Mouse (Mus musculus) CH12.LX (cell line): ENCODE results near the gene Wnt4. TPM values are rescaled to one million over a fixed set of nuclear protein-coding genes. Genes with fewer than 3 reads are reported as not detected.

ENCODE experiments used
- DNase-seq: peaks from one replicate; pipeline ENCODE4 v3.0.0-alpha.2; 2013; ENCODE audit errors: extremely low read depth
- H3K27ac ChIP-seq: 2 replicates; pipeline ENCODE4 v1.5.1; 2012; ENCODE audit warnings: low read depth, mild to moderate bottlenecking, control low read depth, moderate library complexity; ENCODE audit not compliant: insufficient read depth
- H3K27me3 ChIP-seq: replicated peaks from 2 replicates; pipeline ENCODE3; 2012; ENCODE audit warnings: inconsistent platforms
- H3K36me3 ChIP-seq, 2 experiments: replicated peaks in 1 of 2; 2 replicates each; pipeline versions ENCODE3 to v1.6.1; 2012; ENCODE audit warnings: inconsistent platforms in 1 of 2, low read length in 1 of 2, mild to moderate bottlenecking in 1 of 2, mixed read lengths in 1 of 2, moderate library complexity in 1 of 2; ENCODE audit not compliant: control insufficient read depth in 1 of 2, insufficient read depth in 1 of 2
- H3K4me1 ChIP-seq, 2 experiments: 2 replicates each; pipeline ENCODE4 v1.6.1; 2012; ENCODE audit warnings: inconsistent platforms in 1 of 2, moderate library complexity in 1 of 2; ENCODE audit not compliant: insufficient read depth in 2 of 2, control insufficient read depth in 1 of 2
- H3K4me2 ChIP-seq: 2 replicates; pipeline ENCODE4 v1.6.1; 2012; ENCODE audit warnings: low read depth, mild to moderate bottlenecking, control low read depth; ENCODE audit not compliant: poor library complexity, insufficient read depth, severe bottlenecking
- H3K4me3 ChIP-seq, 3 experiments: fragments of 150-350 bp in 1 of 3; sonication (generic) in 1 of 3; replicated peaks in 1 of 3; 2 replicates each; pipeline versions ENCODE3 to v1.5.1; 2011 to 2012; ENCODE audit warnings: low read depth in 2 of 3, low read length in 2 of 3, mild to moderate bottlenecking in 2 of 3, moderate library complexity in 2 of 3, control low read depth in 1 of 3, improper control_type of control experiment in 1 of 3, inconsistent platforms in 1 of 3, mixed read lengths in 1 of 3; ENCODE audit not compliant: poor library complexity in 1 of 3
- H3K79me2 ChIP-seq: replicated peaks from 2 replicates; pipeline ENCODE4 v1.6.1; 2012; ENCODE audit warnings: mild to moderate bottlenecking, moderate library complexity; ENCODE audit not compliant: control insufficient read depth, poor library complexity, insufficient read depth, severe bottlenecking; ENCODE audit errors: extremely low read depth
- H3K9ac ChIP-seq: 2 replicates; pipeline ENCODE4 v1.6.1; 2012; ENCODE audit warnings: low read depth, mild to moderate bottlenecking, control low read depth, moderate library complexity; ENCODE audit not compliant: insufficient read depth
- H3K9me3 ChIP-seq: replicated peaks from 2 replicates; pipeline ENCODE3; 2012; ENCODE audit warnings: low read length, inconsistent platforms, mixed read lengths
- BHLHE40 ChIP-seq: IDR thresholded peaks from 2 replicates; pipeline ENCODE4 v1.6.1; 2011; ENCODE audit warnings: mild to moderate bottlenecking, low read depth, low read length, improper control_type of control experiment
- CHD2 ChIP-seq: IDR thresholded peaks from 2 replicates; pipeline ENCODE4 v1.6.1; 2011; ENCODE audit warnings: low read length, improper control_type of control experiment
- CTCF ChIP-seq, 2 experiments: IDR thresholded peaks in 1 of 2; conservative IDR thresholded peaks in 1 of 2; 2 replicates each; pipeline ENCODE4 v1.5.1; 2011 to 2012; ENCODE audit warnings: low read depth in 2 of 2, low read length in 2 of 2, improper control_type of control experiment in 1 of 2, inconsistent platforms in 1 of 2, mild to moderate bottlenecking in 1 of 2, moderate library complexity in 1 of 2
- E2F4 ChIP-seq: IDR thresholded peaks from 2 replicates; pipeline ENCODE4 v1.6.1; 2011; ENCODE audit warnings: low read depth, low read length, improper control_type of control experiment; ENCODE audit not compliant: insufficient replicate concordance
- HCFC1 ChIP-seq: IDR thresholded peaks from 2 replicates; pipeline ENCODE4 v1.6.1; 2012; ENCODE audit warnings: low read depth, mild to moderate bottlenecking, inconsistent platforms, low read length, improper control_type of control experiment
- IRF4 ChIP-seq: IDR thresholded peaks from 2 replicates; pipeline ENCODE4 v1.6.1; 2014; ENCODE audit warnings: low read depth, mild to moderate bottlenecking, inconsistent platforms, low read length, improper control_type of control experiment
- JUND ChIP-seq: conservative IDR thresholded peaks from 2 replicates; pipeline ENCODE4 v1.6.1; 2011; ENCODE audit warnings: low read depth, low read length, improper control_type of control experiment
- KAT2A ChIP-seq: IDR thresholded peaks from 2 replicates; pipeline ENCODE4 v1.6.1; 2012; ENCODE audit warnings: low read length, improper control_type of control experiment, inconsistent platforms; ENCODE audit not compliant: insufficient replicate concordance
- MEF2A ChIP-seq: IDR thresholded peaks from 2 replicates; pipeline ENCODE4 v1.6.1; 2014; ENCODE audit warnings: low read depth, mild to moderate bottlenecking, inconsistent platforms, low read length, improper control_type of control experiment, borderline replicate concordance
- MYC ChIP-seq: IDR thresholded peaks from 2 replicates; pipeline ENCODE4 v1.6.1; 2011; ENCODE audit warnings: low read depth, mild to moderate bottlenecking, improper control_type of control experiment, low read length
- NELFE ChIP-seq: IDR thresholded peaks from 2 replicates; pipeline ENCODE4 v1.6.1; 2011; ENCODE audit warnings: low read depth, low read length, improper control_type of control experiment
- NRF1 ChIP-seq: IDR thresholded peaks from 2 replicates; pipeline ENCODE4 v1.6.1; 2014; ENCODE audit warnings: low read depth, mild to moderate bottlenecking, inconsistent platforms, low read length, improper control_type of control experiment, moderate library complexity
- TCF12 ChIP-seq: IDR thresholded peaks from 2 replicates; pipeline ENCODE4 v1.6.1; 2014; ENCODE audit warnings: low read depth, mild to moderate bottlenecking, inconsistent platforms, low read length, improper control_type of control experiment
- UBTF ChIP-seq: IDR thresholded peaks from 2 replicates; pipeline ENCODE4 v1.6.1; 2012; ENCODE audit warnings: low read depth, mild to moderate bottlenecking, inconsistent platforms, low read length, improper control_type of control experiment, moderate library complexity
- ZKSCAN1 ChIP-seq: IDR thresholded peaks from 2 replicates; pipeline ENCODE4 v1.6.1; 2012; ENCODE audit warnings: low read depth, inconsistent platforms, low read length, improper control_type of control experiment, borderline replicate concordance
- ZNF384 ChIP-seq: IDR thresholded peaks from 2 replicates; pipeline ENCODE4 v1.6.1; 2012; ENCODE audit warnings: low read depth, low read length, improper control_type of control experiment, inconsistent platforms
- dilution Hi-C: fragments of 300-500 bp; cut with MboI; formaldehyde crosslinking; loops from 2 replicates; pipeline ENCODE4 v1.14.3; 2020; ENCODE audit warnings: low sequenced_read_pairs; ENCODE audit not compliant: extremely low pct_unique_long_range_greater_than_20kb, extremely low pct_ligation_motif_present
- in situ Hi-C: fragments of 300-500 bp; cut with MboI; formaldehyde crosslinking; loops from 3 replicates; pipeline ENCODE4 v1.14.3; 2019; ENCODE audit warnings: low sequenced_read_pairs, low pct_ligation_motif_present, low pct_unique_long_range_greater_than_20kb, mixed read lengths
- polyA plus RNA-seq: library from polyadenylated mRNA; unstranded; fragments of >175 nt; gene quantifications from 2 replicates; pipeline ENCODE4 v1.2.1, GENCODE M21; 2012; ENCODE audit warnings: low read depth; ENCODE audit not compliant: insufficient read length
- total RNA-seq, 2 experiments: library from RNA; depleted of rRNA; stranded (reverse); fragments of 300-350 nt in 1 of 2; fragments of >200 nt in 1 of 2; gene quantifications; 2 replicates each; pipeline ENCODE4 v1.2.3; 2012 to 2014

Gene Wnt4
- total and polyA plus RNA-seq, 3 experiments = not detected

DNA sequence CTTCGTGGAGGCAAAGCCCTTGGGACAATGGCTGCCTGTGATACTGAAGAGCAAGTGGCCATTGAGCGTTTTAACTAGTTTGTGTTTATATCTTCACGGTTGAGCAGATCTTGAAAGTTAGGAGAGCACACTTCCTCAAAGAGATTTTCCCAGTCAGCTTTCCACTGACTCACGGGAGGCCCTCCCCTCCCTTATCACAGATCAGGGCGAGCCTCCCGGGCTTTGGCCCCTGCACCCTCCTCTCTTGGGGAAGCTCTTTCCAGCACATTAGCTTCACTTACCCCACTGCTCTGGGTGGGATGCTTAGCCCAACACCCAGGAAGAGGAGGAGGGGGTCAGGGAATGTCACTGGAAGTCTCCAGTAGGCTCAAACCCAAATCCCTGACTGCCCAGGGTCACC lies 3.0 kb upstream of the Wnt4 start:
- H3K4me3 ChIP-seq = no peak overlapping the region
- H3K27me3 ChIP-seq = peaks cover 63% of the 10 kb centered on the region
- H3K4me2 ChIP-seq = no peak overlapping the region
- H3K36me3 ChIP-seq = no peaks in the 10 kb centered on the region
- peaks cover 8% of the 10 kb centered on the region for H3K9me3 ChIP-seq
- no peak overlapping the region for H3K9ac ChIP-seq
- TF ChIP-seq MEF2A (no peak), TCF12 (no peak), JUND (no peak), ZKSCAN1 (no peak)
- DNase-seq = no peak
- dilution Hi-C loops (no loop called here), in situ Hi-C loops (no loop called here)
- no peak overlapping the region for H3K27ac ChIP-seq
- H3K4me1 ChIP-seq = no peaks in the 10 kb centered on the region
- H3K79me2 ChIP-seq = no peaks in the 10 kb centered on the region

GRCm38 (mm10) chr4:137276443-137277165 lies 685 bp upstream of the Wnt4 start:
- dilution Hi-C loops (no loop called here), in situ Hi-C loops (no loop called here)
- TF ChIP-seq IRF4 (no peak), UBTF (no peak), MYC (no peak), CTCF (conservative IDR thresholded peaks at IDR 0.05 in 1 of 2, IDR thresholded peaks at IDR 0.05 in 1 of 2; ENCODE audit: low read depth in 2 of 2, low read length in 2 of 2) (no peak), MEF2A (no peak), BHLHE40 (no peak), NELFE (no peak), CHD2 (no peak), KAT2A (no peak), NRF1 (no peak), TCF12 (no peak), E2F4 (no peak), HCFC1 (no peak), ZNF384 (no peak)
- peaks cover 64% of the 10 kb centered on the region for H3K27me3 ChIP-seq
- H3K27ac ChIP-seq = no peak overlapping the region
- no peaks in the 10 kb centered on the region for H3K79me2 ChIP-seq
- DNase-seq = no peak
- H3K9me3 ChIP-seq = peaks cover 8% of the 10 kb centered on the region
- no peak overlapping the region for H3K9ac ChIP-seq
- no peak overlapping the region for H3K4me3 ChIP-seq
- H3K4me2 ChIP-seq = no peak overlapping the region
- H3K4me1 ChIP-seq = no peaks in the 10 kb centered on the region; a peak in 1 of 4 replicates
- no peaks in the 10 kb centered on the region for H3K36me3 ChIP-seq
